Mouse (Mus musculus): ENCODE measurements at regions not wholly inside any gene's neighbourhood (a gene's known extent, or its start where the extent isn't known, plus 50 kb on each side); places are given as distances from the start of the nearest gene placed in this dataset.

GRCm38 (mm10) chr3:18295921-18296320 is 347.7 kb downstream of the Cypt12 start:
- no peak for TF ChIP-seq CTCF (IDR thresholded peaks at IDR 0.05; ENCODE audit: low read depth)
- WGBS: 92% methylated on average over 4 of the region's 4 CpGs

DNA sequence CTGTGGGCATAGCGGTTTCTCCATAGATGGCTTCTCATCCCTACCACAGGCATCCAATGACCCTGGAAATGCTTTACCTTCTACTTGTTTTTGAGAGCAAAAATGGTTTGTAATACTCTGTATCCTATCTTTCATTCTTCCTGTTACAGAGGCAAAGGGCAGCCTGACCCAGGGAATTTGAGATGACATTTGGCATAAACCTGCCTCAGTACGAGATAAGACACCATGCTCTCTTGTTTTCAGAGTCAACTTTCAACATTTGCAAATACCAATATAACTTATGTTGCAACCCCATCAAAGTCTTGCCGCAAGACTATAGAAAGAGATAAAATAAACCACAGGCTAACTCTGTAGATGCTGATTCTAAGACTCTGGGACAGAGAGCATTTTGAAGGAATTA is 350.5 kb downstream of the Cypt12 start:
- ATAC-seq: no peak
- TF ChIP-seq CTCF (IDR thresholded peaks at IDR 0.05; ENCODE audit: low read depth): no peak
- H3K9me3 ChIP-seq (ENCODE audit: control insufficient read depth): no peaks in the 10 kb centered on the region
- no peak overlapping the region for H3K27ac ChIP-seq (ENCODE audit: low read depth, low read length)
- H3K27me3 ChIP-seq (replicated peaks; ENCODE audit: control insufficient read depth, insufficient read depth, low read length): no peaks in the 10 kb centered on the region
- no peaks in the 10 kb centered on the region for H3K4me1 ChIP-seq (replicated peaks; ENCODE audit: control insufficient read depth, insufficient read depth, low read length)
- no peak overlapping the region for H3K4me3 ChIP-seq (ENCODE audit: low read depth, low read length)
- no peaks in the 10 kb centered on the region for H3K36me3 ChIP-seq (ENCODE audit: control insufficient read depth, insufficient read depth)
- H3K4me2 ChIP-seq (replicated peaks; ENCODE audit: low read depth): no peak overlapping the region
- H3K9ac ChIP-seq (ENCODE audit: low read depth, low read length): no peak overlapping the region
- WGBS: 73% methylated on average over 3 of the region's 3 CpGs

More at GRCm38 (mm10) chr3:18295921-18296320, 347.7 kb downstream of the Cypt12 start:
- no peak for ATAC-seq
- Histone ChIP-seq H3K4me1 (replicated peaks; ENCODE audit: control insufficient read depth, insufficient read depth, low read length) (no peaks in the 10 kb centered on the region), H3K4me3 (ENCODE audit: low read depth, low read length) (no peak overlapping the region), H3K36me3 (ENCODE audit: control insufficient read depth, insufficient read depth) (no peaks in the 10 kb centered on the region), H3K4me2 (replicated peaks; ENCODE audit: low read depth) (no peak overlapping the region), H3K27me3 (replicated peaks; ENCODE audit: control insufficient read depth, insufficient read depth, low read length) (no peaks in the 10 kb centered on the region), H3K9me3 (ENCODE audit: control insufficient read depth) (no peaks in the 10 kb centered on the region), H3K9ac (ENCODE audit: low read depth, low read length) (no peak overlapping the region), H3K27ac (ENCODE audit: low read depth, low read length) (no peak overlapping the region)

GRCm38 (mm10) chr3:18299502-18299901 is 351.3 kb downstream of the Cypt12 start:
- no peaks in the 10 kb centered on the region for H3K9me3 ChIP-seq (ENCODE audit: control insufficient read depth)
- no peaks in the 10 kb centered on the region for H3K4me1 ChIP-seq (replicated peaks; ENCODE audit: control insufficient read depth, insufficient read depth, low read length)
- no peaks in the 10 kb centered on the region for H3K27me3 ChIP-seq (replicated peaks; ENCODE audit: control insufficient read depth, insufficient read depth, low read length)
- no peak overlapping the region for H3K4me2 ChIP-seq (replicated peaks; ENCODE audit: low read depth)
- no peak overlapping the region for H3K4me3 ChIP-seq (ENCODE audit: low read depth, low read length)
- TF ChIP-seq CTCF (IDR thresholded peaks at IDR 0.05; ENCODE audit: low read depth): no peak
- H3K27ac ChIP-seq (ENCODE audit: low read depth, low read length): no peak overlapping the region
- ATAC-seq: no peak
- no peak overlapping the region for H3K9ac ChIP-seq (ENCODE audit: low read depth, low read length)
- 52% methylated on average over 2 of the region's 2 CpGs for WGBS
- no peaks in the 10 kb centered on the region for H3K36me3 ChIP-seq (ENCODE audit: control insufficient read depth, insufficient read depth)

GRCm38 (mm10) chr3:18319433-18319832 is 371.2 kb downstream of the Cypt12 start:
- 85% methylated on average over 2 of the region's 2 CpGs for WGBS
- Histone ChIP-seq H3K36me3 (ENCODE audit: control insufficient read depth, insufficient read depth) (no peaks in the 10 kb centered on the region), H3K4me3 (ENCODE audit: low read depth, low read length) (no peak overlapping the region), H3K9me3 (ENCODE audit: control insufficient read depth) (no peaks in the 10 kb centered on the region), H3K9ac (ENCODE audit: low read depth, low read length) (no peak overlapping the region), H3K4me2 (replicated peaks; ENCODE audit: low read depth) (no peak overlapping the region), H3K27me3 (replicated peaks; ENCODE audit: control insufficient read depth, insufficient read depth, low read length) (no peaks in the 10 kb centered on the region), H3K27ac (ENCODE audit: low read depth, low read length) (no peak overlapping the region), H3K4me1 (replicated peaks; ENCODE audit: control insufficient read depth, insufficient read depth, low read length) (no peaks in the 10 kb centered on the region)
- no peak for ATAC-seq
- TF ChIP-seq CTCF (IDR thresholded peaks at IDR 0.05; ENCODE audit: low read depth): no peak

GRCm38 (mm10) chr3:18333182-18333581 is 385.0 kb downstream of the Cypt12 start:
- no peak for ATAC-seq
- H3K9me3 ChIP-seq (ENCODE audit: control insufficient read depth): no peaks in the 10 kb centered on the region
- no peaks in the 10 kb centered on the region for H3K27me3 ChIP-seq (replicated peaks; ENCODE audit: control insufficient read depth, insufficient read depth, low read length)
- H3K4me1 ChIP-seq (replicated peaks; ENCODE audit: control insufficient read depth, insufficient read depth, low read length): no peaks in the 10 kb centered on the region
- no peak overlapping the region for H3K4me2 ChIP-seq (replicated peaks; ENCODE audit: low read depth)
- no peaks in the 10 kb centered on the region for H3K36me3 ChIP-seq (ENCODE audit: control insufficient read depth, insufficient read depth)
- H3K9ac ChIP-seq (ENCODE audit: low read depth, low read length): no peak overlapping the region
- H3K27ac ChIP-seq (ENCODE audit: low read depth, low read length): no peak overlapping the region
- TF ChIP-seq CTCF (IDR thresholded peaks at IDR 0.05; ENCODE audit: low read depth): no peak
- H3K4me3 ChIP-seq (ENCODE audit: low read depth, low read length): no peak overlapping the region

- TF ChIP-seq CTCF (IDR thresholded peaks at IDR 0.05; ENCODE audit: low read depth): no peak
- no peak overlapping the region for H3K9ac ChIP-seq (ENCODE audit: low read depth, low read length)
- no peaks in the 10 kb centered on the region for H3K36me3 ChIP-seq (ENCODE audit: control insufficient read depth, insufficient read depth)
- no peak overlapping the region for H3K27ac ChIP-seq (ENCODE audit: low read depth, low read length)
- no peak overlapping the region for H3K4me3 ChIP-seq (ENCODE audit: low read depth, low read length)
- H3K4me2 ChIP-seq (replicated peaks; ENCODE audit: low read depth): no peak overlapping the region
- H3K27me3 ChIP-seq (replicated peaks; ENCODE audit: control insufficient read depth, insufficient read depth, low read length): no peaks in the 10 kb centered on the region
- ATAC-seq: no peak
- no peaks in the 10 kb centered on the region for H3K4me1 ChIP-seq (replicated peaks; ENCODE audit: control insufficient read depth, insufficient read depth, low read length)
- WGBS: 52% methylated on average over 1 of the region's 1 CpGs
- no peaks in the 10 kb centered on the region for H3K9me3 ChIP-seq (ENCODE audit: control insufficient read depth)
Measured at GRCm38 (mm10) chr3:18339189-18339588, 391.0 kb downstream of the Cypt12 start.

- Histone ChIP-seq H3K9ac (ENCODE audit: low read depth, low read length) (no peak overlapping the region), H3K4me3 (ENCODE audit: low read depth, low read length) (no peak overlapping the region), H3K27ac (ENCODE audit: low read depth, low read length) (no peak overlapping the region), H3K27me3 (replicated peaks; ENCODE audit: control insufficient read depth, insufficient read depth, low read length) (no peaks in the 10 kb centered on the region), H3K9me3 (ENCODE audit: control insufficient read depth) (no peaks in the 10 kb centered on the region), H3K4me1 (replicated peaks; ENCODE audit: control insufficient read depth, insufficient read depth, low read length) (no peaks in the 10 kb centered on the region), H3K36me3 (ENCODE audit: control insufficient read depth, insufficient read depth) (no peaks in the 10 kb centered on the region), H3K4me2 (replicated peaks; ENCODE audit: low read depth) (no peak overlapping the region)
- 70% methylated on average over 8 of the region's 8 CpGs for WGBS
- ATAC-seq: no peak
- no peak for TF ChIP-seq CTCF (IDR thresholded peaks at IDR 0.05; ENCODE audit: low read depth)
Measured at GRCm38 (mm10) chr3:18341757-18342156, 393.5 kb downstream of the Cypt12 start.
